Mouse (Mus musculus) intestine, embryonic 14.5 days (tissue): Measurements from ENCODE around the gene Acbd6. TPM values are rescaled to one million over a fixed set of nuclear protein-coding genes. Genes with fewer than 3 reads are reported as not detected.

Source experiments
- ATAC-seq: fragments of 200-750 bp; cut with Nextera tagmentation; replicated peaks from 2 replicates; pipeline ENCODE4 v1.8.0; 2017; ENCODE audit warnings: low read depth, moderate number of reproducible peaks, moderate TSS enrichment, moderate library complexity; ENCODE audit not compliant: low FRiP score, low TSS enrichment
- DNase-seq: peaks from one replicate; pipeline ENCODE4 v3.0.0-alpha.2; 2018; ENCODE audit warnings: low spot score
- H3K27ac ChIP-seq: fragments of 300-500 bp; sonication (generic); 2 replicates; pipeline ENCODE4 v1.5.1; 2014; ENCODE audit warnings: low read depth, mild to moderate bottlenecking, control low read depth
- H3K27me3 ChIP-seq: fragments of 300-500 bp; sonication (generic); replicated peaks from 2 replicates; pipeline ENCODE4 v1.6.1; 2014; ENCODE audit warnings: low read length, control low read depth; ENCODE audit not compliant: control insufficient read depth, insufficient read depth
- H3K36me3 ChIP-seq: fragments of 300-500 bp; sonication (generic); 2 replicates; pipeline ENCODE4 v1.6.1; 2014; ENCODE audit warnings: low read length, control low read depth; ENCODE audit not compliant: control insufficient read depth, insufficient read depth
- H3K4me1 ChIP-seq: fragments of 300-500 bp; sonication (generic); replicated peaks from 2 replicates; pipeline ENCODE4 v1.6.1; 2014; ENCODE audit warnings: low read length, control low read depth, mixed read lengths; ENCODE audit not compliant: control insufficient read depth, insufficient read depth
- H3K4me2 ChIP-seq: fragments of 300-500 bp; sonication (generic); 2 replicates; pipeline ENCODE4 v1.6.1; 2014; ENCODE audit warnings: low read length
- H3K4me3 ChIP-seq: fragments of 300-500 bp; sonication (generic); 2 replicates; pipeline ENCODE4 v1.5.1; 2014; ENCODE audit warnings: low read depth, low read length, control low read depth, mixed read lengths
- H3K9ac ChIP-seq: fragments of 300-500 bp; sonication (generic); 2 replicates; pipeline ENCODE4 v1.6.1; 2014; ENCODE audit warnings: mild to moderate bottlenecking, low read length
- H3K9me3 ChIP-seq: fragments of 300-500 bp; sonication (generic); 2 replicates; pipeline ENCODE4 v1.6.1; 2016; ENCODE audit warnings: low read length, control low read depth; ENCODE audit not compliant: control insufficient read depth
- WGBS: fragments of 180-500 bp; shearing (Covaris S2); extraction: QIAGEN DNeasy Blood & Tissue Kit; methylation state at CpG from one replicate; pipeline ENCODE4 v1.1.7; 2014; 5-methylcytosine and 5-hydroxymethylcytosine counted together
- polyA plus RNA-seq: library from polyadenylated mRNA; unstranded; fragments of >200 nt; fragmentation: Nextera tagmentation; extraction: Ambion mirVana; gene quantifications from 2 replicates; pipeline ENCODE4 v1.2.1, GENCODE M21; 2014

Acbd6 gene
- polyA plus RNA-seq, 1 experiment from 2014 or later: 70.4 TPM

DNA sequence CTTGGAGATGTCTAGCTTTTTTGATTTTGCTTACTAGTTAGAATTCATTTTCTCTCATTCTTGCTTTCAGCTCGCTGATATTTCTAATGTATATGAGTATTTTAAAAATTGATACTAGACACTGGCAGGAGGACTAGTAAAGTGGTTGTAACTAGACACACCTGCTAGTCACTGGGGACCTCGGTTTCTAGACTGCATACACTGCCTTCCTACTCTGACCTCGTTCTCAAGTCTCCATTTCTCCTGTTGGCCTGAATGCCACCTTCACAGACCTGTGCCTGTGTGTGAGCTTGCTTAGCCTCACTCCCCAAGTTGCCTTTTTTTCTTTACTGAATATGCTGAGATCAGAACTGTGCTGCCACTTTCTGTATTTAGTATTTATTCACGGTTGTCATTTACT is 131.2 kb downstream of the Acbd6 start:
- no peak overlapping the region for H3K27ac ChIP-seq
- no peak overlapping the region for H3K4me2 ChIP-seq
- H3K9me3 ChIP-seq: no peaks in the 10 kb centered on the region
- no peak overlapping the region for H3K4me3 ChIP-seq
- H3K9ac ChIP-seq: no peak overlapping the region
- ATAC-seq (no peak), DNase-seq (no peak)
- no peaks in the 10 kb centered on the region for H3K27me3 ChIP-seq
- 91% methylated on average over 4 of the region's 4 CpGs for whole genome bisulfite sequencing
- no peaks in the 10 kb centered on the region for H3K4me1 ChIP-seq
- H3K36me3 ChIP-seq: no peaks in the 10 kb centered on the region

DNA sequence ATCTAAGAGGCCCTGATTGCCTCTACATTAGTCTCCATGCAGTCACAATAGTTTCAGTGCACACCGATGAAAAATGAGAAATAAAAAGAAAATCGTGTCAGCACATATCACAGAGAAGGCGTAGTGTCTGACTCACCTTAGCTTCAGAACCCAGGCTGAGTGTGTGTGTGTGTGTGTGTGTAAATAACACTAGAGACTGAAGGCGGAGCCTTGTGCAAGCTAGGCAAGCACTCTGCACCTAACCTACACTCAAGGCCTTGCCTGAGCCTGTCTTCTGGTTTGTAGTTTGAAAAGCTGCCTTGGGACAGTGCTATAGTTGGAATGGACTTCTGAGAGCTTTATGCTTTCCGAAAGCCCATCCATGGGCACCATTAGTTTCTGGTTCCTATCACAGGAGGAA is 131.6 kb downstream of the Acbd6 start:
- Histone ChIP-seq H3K9ac (no peak overlapping the region), H3K4me2 (no peak overlapping the region), H3K4me3 (no peak overlapping the region), H3K27ac (no peak overlapping the region), H3K27me3 (no peaks in the 10 kb centered on the region), H3K4me1 (no peaks in the 10 kb centered on the region), H3K36me3 (no peaks in the 10 kb centered on the region), H3K9me3 (no peaks in the 10 kb centered on the region)
- WGBS: 96% methylated on average over 5 of the region's 5 CpGs
- DNase-seq (no peak), ATAC-seq (no peak)

DNA sequence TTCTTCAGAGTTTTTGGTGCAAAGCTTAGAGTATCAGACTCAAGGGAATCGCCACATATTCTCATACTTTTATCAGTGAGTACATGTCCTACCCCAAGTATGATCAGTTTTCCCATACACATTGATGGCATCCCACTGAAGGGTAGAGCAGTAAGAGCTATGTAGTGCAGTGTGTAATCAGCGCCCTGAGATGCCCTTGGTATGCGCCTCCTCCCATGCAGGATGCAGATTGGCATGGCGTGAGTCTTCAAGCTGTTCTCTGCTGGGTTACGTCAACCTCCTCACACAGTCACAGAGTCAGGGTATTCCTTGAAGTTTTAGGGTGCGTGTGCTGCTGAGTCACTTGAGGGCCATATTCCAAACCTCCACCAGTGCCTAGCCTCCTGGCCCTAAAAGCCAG is 134.3 kb downstream of the Acbd6 start:
- no peak for DNase-seq
- no peak for ATAC-seq
- Histone ChIP-seq H3K36me3 (no peaks in the 10 kb centered on the region), H3K4me1 (no peaks in the 10 kb centered on the region), H3K9ac (no peak overlapping the region), H3K4me3 (no peak overlapping the region), H3K4me2 (no peak overlapping the region), H3K27ac (no peak overlapping the region), H3K9me3 (no peaks in the 10 kb centered on the region), H3K27me3 (no peaks in the 10 kb centered on the region)
- 94% methylated on average over 6 of the region's 6 CpGs for WGBS

DNA sequence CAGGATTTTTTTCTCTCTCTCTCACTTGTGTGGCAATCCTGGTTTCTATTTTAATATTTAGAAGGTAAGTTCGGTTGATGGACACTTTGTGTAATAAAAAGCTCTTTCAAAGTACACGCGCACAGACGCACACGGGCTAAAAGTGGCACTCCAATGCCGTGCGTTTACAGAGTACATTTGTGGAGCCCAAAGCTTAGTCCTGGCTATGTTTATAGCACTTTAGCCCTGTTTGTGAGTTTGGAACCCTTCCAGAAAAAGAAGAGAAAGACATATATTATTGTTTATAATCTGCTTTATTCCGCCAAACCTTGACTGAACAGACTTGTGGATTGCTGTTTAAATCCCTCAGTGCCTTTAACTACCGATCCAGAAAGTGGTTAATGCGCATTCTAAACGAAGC is 135.1 kb downstream of the Acbd6 start:
- Histone ChIP-seq H3K4me3 (no peak overlapping the region), H3K36me3 (no peaks in the 10 kb centered on the region), H3K4me2 (no peak overlapping the region), H3K27me3 (no peaks in the 10 kb centered on the region), H3K9ac (no peak overlapping the region), H3K9me3 (no peaks in the 10 kb centered on the region), H3K27ac (no peak overlapping the region), H3K4me1 (no peaks in the 10 kb centered on the region)
- DNase-seq (no peak), ATAC-seq (no peak)
- WGBS: 38% methylated on average over 11 of the region's 11 CpGs

DNA sequence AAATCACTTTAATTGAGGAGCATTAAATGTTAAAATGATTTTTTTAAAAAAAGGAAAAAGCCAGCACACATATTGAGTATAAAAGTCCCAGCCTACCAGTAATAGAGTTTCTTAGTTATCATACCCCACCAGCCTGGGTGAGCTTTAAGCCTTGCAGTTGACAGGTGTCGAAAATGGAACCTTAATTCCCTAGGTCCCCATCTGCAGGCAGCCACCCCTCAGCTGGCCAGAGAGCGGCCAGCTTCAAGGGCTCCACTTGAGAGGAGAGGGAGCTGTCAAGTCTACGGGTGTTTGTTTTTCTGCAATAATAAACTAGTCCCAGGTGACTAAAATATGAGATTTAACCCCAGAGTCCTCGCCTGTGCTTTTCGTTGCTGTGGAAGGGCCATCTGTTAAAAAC is 135.5 kb downstream of the Acbd6 start:
- WGBS: 36% methylated on average over 5 of the region's 5 CpGs
- H3K27ac ChIP-seq: no peak overlapping the region
- no peak overlapping the region for H3K4me3 ChIP-seq
- no peak for ATAC-seq
- no peaks in the 10 kb centered on the region for H3K9me3 ChIP-seq
- no peaks in the 10 kb centered on the region for H3K27me3 ChIP-seq
- no peak for DNase-seq
- no peak overlapping the region for H3K4me2 ChIP-seq
- no peaks in the 10 kb centered on the region for H3K4me1 ChIP-seq
- H3K9ac ChIP-seq: no peak overlapping the region
- no peaks in the 10 kb centered on the region for H3K36me3 ChIP-seq

DNA sequence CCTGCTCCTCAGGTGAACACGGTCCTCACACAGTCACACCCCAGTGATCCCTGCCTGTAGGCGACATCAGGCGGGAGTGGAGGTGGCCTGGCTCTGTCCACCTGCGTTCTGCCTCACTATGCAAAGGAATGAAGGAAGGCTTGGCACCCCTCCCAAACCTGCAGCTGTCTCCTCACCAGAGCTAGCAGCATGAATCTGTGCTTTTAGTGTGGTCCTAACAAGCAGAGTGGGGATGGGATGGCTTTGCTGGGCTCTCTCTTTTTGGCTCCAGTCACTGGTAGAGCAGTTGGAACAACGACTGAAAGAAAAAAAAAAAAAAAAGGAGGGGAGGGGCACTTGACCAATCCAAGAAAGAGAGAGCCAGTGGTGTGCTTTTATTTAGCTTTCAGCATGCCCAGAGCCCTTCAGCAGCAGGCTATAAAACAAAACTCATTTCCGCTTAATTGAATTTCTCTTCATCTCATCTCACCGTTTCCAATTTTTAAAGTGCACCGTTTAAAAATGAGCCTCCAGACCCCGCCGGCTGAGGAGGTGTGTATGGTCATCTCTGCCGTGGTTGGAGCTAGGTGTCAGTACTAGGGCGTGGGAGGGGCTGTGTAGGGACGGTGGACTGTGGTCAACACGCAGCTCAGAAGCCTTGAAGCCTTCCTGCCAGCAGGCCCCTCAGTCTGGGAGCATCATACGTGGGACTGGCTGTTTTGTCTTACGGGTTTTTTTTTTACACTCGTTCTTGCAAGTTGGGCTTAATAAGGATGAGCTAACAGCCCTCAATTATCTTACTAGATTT is 140.6 kb downstream of the Acbd6 start:
- H3K4me3 ChIP-seq: no peak overlapping the region
- H3K9ac ChIP-seq: no peak overlapping the region
- H3K27ac ChIP-seq: no peak overlapping the region
- no peaks in the 10 kb centered on the region for H3K9me3 ChIP-seq
- no peaks in the 10 kb centered on the region for H3K4me1 ChIP-seq
- no peak for DNase-seq
- H3K4me2 ChIP-seq: no peak overlapping the region
- H3K36me3 ChIP-seq: no peaks in the 10 kb centered on the region
- WGBS: 61% methylated on average over 17 of the region's 17 CpGs
- ATAC-seq: no peak
- no peaks in the 10 kb centered on the region for H3K27me3 ChIP-seq

DNA sequence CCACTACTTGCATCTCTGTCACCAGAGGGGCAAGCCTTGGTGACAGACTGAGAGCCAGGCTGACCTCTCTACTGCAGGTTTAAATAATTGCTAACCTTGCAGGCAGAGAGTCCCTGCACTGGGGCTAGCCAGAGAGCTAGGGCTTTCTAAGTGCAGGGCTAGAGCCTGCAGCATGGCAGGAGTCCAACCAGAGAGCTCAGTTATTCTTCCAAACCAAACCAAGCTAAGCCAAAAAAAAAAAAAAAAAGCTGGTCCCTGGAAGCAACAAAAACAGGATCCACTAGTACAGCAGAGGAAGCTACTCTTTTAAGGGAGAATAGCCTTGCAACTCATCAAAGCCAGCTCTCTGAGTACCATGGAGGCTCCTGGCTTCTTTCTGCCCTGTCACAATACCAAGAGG is 143.0 kb downstream of the Acbd6 start:
- H3K9me3 ChIP-seq: no peaks in the 10 kb centered on the region
- H3K4me3 ChIP-seq: no peak overlapping the region
- no peak overlapping the region for H3K9ac ChIP-seq
- H3K4me1 ChIP-seq: no peaks in the 10 kb centered on the region
- no peak for DNase-seq
- H3K36me3 ChIP-seq: no peaks in the 10 kb centered on the region
- ATAC-seq: no peak
- H3K4me2 ChIP-seq: no peak overlapping the region
- no peaks in the 10 kb centered on the region for H3K27me3 ChIP-seq
- H3K27ac ChIP-seq: no peak overlapping the region

DNA sequence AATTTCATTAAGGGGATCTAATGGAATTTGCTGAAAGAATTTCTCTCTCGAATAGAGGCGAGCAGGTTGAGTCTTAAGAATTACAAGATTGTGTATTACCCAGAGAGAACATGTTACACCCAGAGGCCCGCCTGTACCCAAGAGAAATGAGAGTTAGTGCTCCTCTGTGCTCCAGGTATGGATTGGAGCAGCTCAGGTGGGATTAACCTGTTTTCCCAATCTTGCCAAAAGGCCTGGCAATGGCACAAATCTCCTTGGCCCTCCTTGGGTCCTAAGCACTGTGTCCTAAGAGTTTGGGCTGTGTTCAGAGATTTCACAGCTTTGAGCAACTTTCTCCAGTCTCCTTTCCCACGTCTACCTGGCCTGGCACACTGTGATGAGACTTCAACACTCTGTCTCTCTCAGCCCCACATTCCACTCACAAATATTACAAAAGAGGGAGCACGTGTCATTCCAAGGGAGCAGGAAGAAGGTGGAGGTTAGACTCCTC is 145.3 kb downstream of the Acbd6 start:
- H3K9ac ChIP-seq: no peak overlapping the region
- H3K4me3 ChIP-seq: no peak overlapping the region
- 85% methylated on average over 5 of the region's 5 CpGs for WGBS
- no peak overlapping the region for H3K27ac ChIP-seq
- no peaks in the 10 kb centered on the region for H3K4me1 ChIP-seq
- H3K4me2 ChIP-seq: no peak overlapping the region
- no peaks in the 10 kb centered on the region for H3K27me3 ChIP-seq
- DNase-seq (no peak), ATAC-seq (no peak)
- H3K36me3 ChIP-seq: no peaks in the 10 kb centered on the region
- no peaks in the 10 kb centered on the region for H3K9me3 ChIP-seq

DNA sequence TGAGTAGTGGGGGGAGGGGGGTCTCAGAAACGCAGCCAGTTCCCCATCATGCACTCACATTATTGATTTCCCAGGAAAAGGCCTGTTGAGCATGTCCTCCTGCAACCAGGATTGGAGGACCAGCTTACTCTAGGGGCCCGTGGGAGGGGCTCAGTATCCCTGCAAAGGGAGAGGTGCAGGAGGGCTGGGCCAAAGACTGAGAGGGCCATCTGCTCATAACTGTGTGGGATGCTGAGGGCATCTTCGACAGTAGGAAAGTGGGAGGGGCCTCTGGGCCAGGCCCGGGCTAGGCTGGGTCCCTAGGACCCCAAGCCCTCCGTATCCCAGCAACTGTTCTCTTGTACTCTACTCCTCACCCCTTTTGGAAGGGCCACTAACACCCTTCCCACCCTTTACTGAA is 146.3 kb downstream of the Acbd6 start:
- peak; percentile 27; the same call in 1 of the 2 replicates for ATAC-seq
- Histone ChIP-seq H3K4me1 (no peaks in the 10 kb centered on the region), H3K27me3 (no peaks in the 10 kb centered on the region)

More for the DNA sequence above, 146.3 kb downstream of the Acbd6 start:
- DNase-seq: no peak
- Histone ChIP-seq H3K27ac (no peak overlapping the region), H3K4me2 (no peak overlapping the region), H3K36me3 (no peaks in the 10 kb centered on the region), H3K4me3 (no peak overlapping the region), H3K9me3 (no peaks in the 10 kb centered on the region), H3K9ac (no peak overlapping the region)
- WGBS: 52% methylated on average over 5 of the region's 5 CpGs
